9 mouse cellular contexts compared by ENCODE assay signal in genomic region chr8:117646020-117646419, GRCm38 (mm10). TPM values are rescaled to one million over a fixed set of nuclear protein-coding genes. Genes with fewer than 3 reads are reported as not detected.
A peak's percentile ranks its signal among the peaks of the same experiment; 100 is the strongest.
DNase-seq lines count a peak whose midpoint lies in the region; ATAC-seq lines count a peak whose summit lies in the region.
"Had no signal": no experiment of that assay in that cellular context is flagged by ENCODE, and none has a peak within 500 bp of the region (broad histone marks: within the 10 kb centered on the region; RNA-seq: fewer than 3 reads in every experiment).

No protein-coding gene starts in this region.

- peak; percentile 19 for DNase-seq in gastrocnemius, postnatal 14 days
- DNase-seq in gastrocnemius, adult 8-10 months (ENCODE audit: low spot score in 2 of 2), result no peak
- peak; percentile 58 to 60 for DNase-seq in B cell, adult 2 months
- peak; percentile 65 for DNase-seq in adrenal gland, postnatal 10 days
- peak; percentile 64 for DNase-seq in forelimb bud, embryonic 11.5 days (ENCODE audit: low read depth, low spot score)
- DNase-seq in layer of hippocampus, adult 9-10 months (ENCODE audit: low spot score), result peak; percentile 16
- peak; percentile 31 for DNase-seq in thymus, postnatal 0 days (ENCODE audit: low spot score)

- peak; percentile 86 for ATAC-seq in megakaryocyte progenitor cell, adult 5-6 weeks (replicated peaks; ENCODE audit: poor library complexity)

- intact Hi-C loops in gastrocnemius, postnatal 14 days (cut with DNase I; ENCODE audit: low total_unique reads), result loop anchor here (10.0 kb wide), 1 partner anchor 219 kb away; no protein-coding TSS in a partner anchor

RNA-seq across cellular contexts. Expression of gene Sdr42e1, which starts 27.5 kb away (rescaled TPM):
- total RNA-seq in gastrocnemius, postnatal 14 days (2021), result under 1 TPM; 0.37 to 0.55 TPM
- total RNA-seq in gastrocnemius, adult 8-10 months (2022), result under 1 TPM; 0.13 to 0.31 (median 0.27) TPM
- total RNA-seq in adrenal gland, postnatal 10 days (2021), result 1 to 10 TPM; 3.4 to 6.1 TPM
- total RNA-seq in megakaryocyte progenitor cell, adult 5-6 weeks (2015), result 3.4 and 4.2 TPM in 2 replicates
- 4.4 and 5.1 TPM in 2 replicates for total RNA-seq in megakaryocyte progenitor cell, adult 5-6 weeks (2017)
- polyA plus RNA-seq in thymus, postnatal 0 days (2015; fragmentation: Nextera tagmentation; extraction: Ambion mirVana), result 2.8 and 3.0 TPM in 2 replicates

RNA-seq across cellular contexts. Expression of gene Hsd17b2, which starts 55.7 kb away (rescaled TPM):
- total RNA-seq in gastrocnemius, postnatal 14 days (2021), result not detected
- total RNA-seq in gastrocnemius, adult 8-10 months (2022), result not detected
- total RNA-seq in adrenal gland, postnatal 10 days (2021), result 10 to 100 TPM; 15.1 to 32.4 TPM
- total RNA-seq in megakaryocyte progenitor cell, adult 5-6 weeks (2015), result not detected in 2 replicates
- total RNA-seq in megakaryocyte progenitor cell, adult 5-6 weeks (2017), result not detected in 2 replicates
- polyA plus RNA-seq in thymus, postnatal 0 days (2015; fragmentation: Nextera tagmentation; extraction: Ambion mirVana), result 0.19 and 0.49 TPM in 2 replicates
- polyA plus RNA-seq: midbrain, embryonic 12.5 days had no signal

Comparison
In these comparisons a context has a peak if more than half of its experiments do, and no peak if none do; other contexts are left out.
1. DNase-seq: peak in gastrocnemius, postnatal 14 days (single experiment), B cell, adult 2 months (2 of 2), adrenal gland, postnatal 10 days (single experiment), forelimb bud, embryonic 11.5 days (single experiment), layer of hippocampus, adult 9-10 months (single experiment) and thymus, postnatal 0 days (single experiment); none in gastrocnemius, adult 8-10 months (0 of 2).
2. RNA of gene Hsd17b2, which starts 55.7 kb away (total RNA-seq): 15.1 to 32.4 TPM in adrenal gland, postnatal 10 days; not detected in gastrocnemius, postnatal 14 days, not detected in gastrocnemius, adult 8-10 months and not detected in megakaryocyte progenitor cell, adult 5-6 weeks; every median in the first group is over 10 times any median in the second.